Mouse (Mus musculus) heart, postnatal 0 days (tissue): ENCODE results near the gene Rbp1. TPM values are rescaled to one million over a fixed set of nuclear protein-coding genes. Genes with fewer than 3 reads are reported as not detected.

Experiments
- ATAC-seq: fragments of 200-750 bp; cut with Nextera tagmentation; 2 replicates; pipeline ENCODE4 v1.8.0; 2017; ENCODE audit warnings: low read depth, moderate number of reproducible peaks, moderate library complexity; ENCODE audit not compliant: insufficient read depth
- DNase-seq: peaks from one replicate; pipeline ENCODE4 v3.0.0-alpha.2; 2016; ENCODE audit warnings: low spot score
- H3K27ac ChIP-seq: fragments of 300-500 bp; sonication (generic); 2 replicates; pipeline ENCODE4 v1.5.1; 2014; ENCODE audit warnings: low read depth, mild to moderate bottlenecking
- H3K27me3 ChIP-seq: fragments of 300-500 bp; sonication (generic); 2 replicates; pipeline ENCODE4 v1.6.1; 2014; ENCODE audit warnings: low read length, mixed read lengths; ENCODE audit not compliant: control insufficient read depth, insufficient read depth
- H3K36me3 ChIP-seq: fragments of 300-500 bp; sonication (generic); replicated peaks from 2 replicates; pipeline ENCODE4 v1.6.1; 2014; ENCODE audit warnings: low read length, mixed read lengths; ENCODE audit not compliant: control insufficient read depth, insufficient read depth
- H3K4me1 ChIP-seq: fragments of 300-500 bp; sonication (generic); 2 replicates; pipeline ENCODE4 v1.6.1; 2014; ENCODE audit warnings: antibody characterized with exemption; ENCODE audit not compliant: control insufficient read depth, insufficient read depth
- H3K4me2 ChIP-seq: fragments of 300-500 bp; sonication (generic); 2 replicates; pipeline ENCODE4 v1.6.1; 2014; ENCODE audit warnings: low read depth, mild to moderate bottlenecking, low read length, moderate library complexity
- H3K4me3 ChIP-seq: fragments of 300-500 bp; sonication (generic); 2 replicates; pipeline ENCODE4 v1.5.1; 2014; ENCODE audit warnings: low read depth, low read length
- H3K9ac ChIP-seq: fragments of 300-500 bp; sonication (generic); replicated peaks from 2 replicates; pipeline ENCODE4 v1.6.1; 2014; ENCODE audit warnings: low read depth, low read length, mixed read lengths
- H3K9me3 ChIP-seq: fragments of 300-500 bp; sonication (generic); replicated peaks from 2 replicates; pipeline ENCODE4 v1.6.1; 2016; ENCODE audit warnings: low read length; ENCODE audit not compliant: control insufficient read depth
- CTCF ChIP-seq: IDR thresholded peaks from 2 replicates; pipeline ENCODE4 v1.5.1; 2016; ENCODE audit warnings: antibody characterized with exemption, control low read depth, low read depth
- EP300 ChIP-seq: IDR thresholded peaks from 2 replicates; pipeline ENCODE4 v1.6.1; 2016; ENCODE audit warnings: antibody characterized with exemption, low read depth
- WGBS: fragments of 180-500 bp; shearing (Covaris S2); extraction: QIAGEN DNeasy Blood & Tissue Kit; methylation state at CpG from one replicate; pipeline ENCODE4 v1.1.7; 2014; 5-methylcytosine and 5-hydroxymethylcytosine counted together
- polyA plus RNA-seq: library from polyadenylated mRNA; unstranded; fragments of >200 nt; fragmentation: Nextera tagmentation; extraction: Ambion mirVana; gene quantifications from 2 replicates; pipeline ENCODE4 v1.2.1, GENCODE M21; 2015
- total RNA-seq: library from RNA; depleted of rRNA; stranded (reverse); fragments of >200 nt; gene quantifications from 2 replicates; pipeline ENCODE4 v1.2.3, GENCODE M21; 2014; ENCODE audit warnings: low replicate concordance; rRNA removed

The Rbp1 gene
- total RNA-seq (10.7 and 14.2 TPM in 2 replicates), polyA plus RNA-seq (36.9 and 39.1 TPM in 2 replicates)

GRCm38 (mm10) chr9:98422656-98423055, at the start of gene Rbp1:
Rbp1 (plus strand) TSS chr9:98422961.
- TF ChIP-seq EP300, result no peak
- no peak for TF ChIP-seq CTCF
- H3K9me3 ChIP-seq, result no peaks in the 10 kb centered on the region
- H3K27ac ChIP-seq, result no peak within 1 kb of the TSS
- no peaks in the 10 kb centered on the region for H3K27me3 ChIP-seq
- H3K4me3 ChIP-seq, result no peak within 1 kb of the TSS
- no peak within 1 kb of the TSS for H3K9ac ChIP-seq
- no peak within 1 kb of the TSS for H3K4me2 ChIP-seq
- DNase-seq (no peak), ATAC-seq (no peak)
- 71% methylated on average over 5 of the region's 5 CpGs for WGBS
- H3K4me1 ChIP-seq, result 0 out of 2 replicates have a peak, but pooled peaks cover 5% of the 10 kb centered on the region
- H3K36me3 ChIP-seq, result no peaks in the 10 kb centered on the region

- no peak for TF ChIP-seq CTCF
Observed at GRCm38 (mm10) chr9:98373358-98373757, 49.4 kb upstream of the Rbp1 start.

GRCm38 (mm10) chr9:98374897-98375296, 47.9 kb upstream of the Rbp1 start:
- no peaks in the 10 kb centered on the region for H3K27me3 ChIP-seq
- WGBS, result 79% methylated on average over 11 of the region's 11 CpGs
- H3K4me3 ChIP-seq, result no peak overlapping the region
- H3K27ac ChIP-seq, result no peak overlapping the region
- TF ChIP-seq CTCF (no peak), EP300 (no peak)
- no peak overlapping the region for H3K4me2 ChIP-seq
- H3K4me1 ChIP-seq, result no peaks in the 10 kb centered on the region
- DNase-seq (no peak), ATAC-seq (no peak)
- H3K36me3 ChIP-seq, result no peaks in the 10 kb centered on the region
- H3K9ac ChIP-seq, result no peak overlapping the region
- H3K9me3 ChIP-seq, result no peaks in the 10 kb centered on the region

More at GRCm38 (mm10) chr9:98373358-98373757, 49.4 kb upstream of the Rbp1 start:
- Histone ChIP-seq H3K36me3 (no peaks in the 10 kb centered on the region), H3K9me3 (no peaks in the 10 kb centered on the region), H3K9ac (no peak overlapping the region), H3K4me2 (no peak overlapping the region), H3K4me3 (no peak overlapping the region), H3K27ac (no peak overlapping the region), H3K27me3 (no peaks in the 10 kb centered on the region), H3K4me1 (no peaks in the 10 kb centered on the region)
- no peak for DNase-seq
- ATAC-seq, result no peak
- WGBS, result 88% methylated on average over 5 of the region's 5 CpGs

GRCm38 (mm10) chr9:98375329-98376170, 47.2 kb upstream of the Rbp1 start:
- no peak for ATAC-seq
- H3K9ac ChIP-seq, result no peak overlapping the region
- no peaks in the 10 kb centered on the region for H3K27me3 ChIP-seq
- H3K9me3 ChIP-seq, result no peaks in the 10 kb centered on the region
- DNase-seq, result no peak
- no peak overlapping the region for H3K27ac ChIP-seq
- 68% methylated on average over 5 of the region's 5 CpGs for WGBS
- no peak overlapping the region for H3K4me3 ChIP-seq
- TF ChIP-seq CTCF (no peak), EP300 (no peak)
- H3K4me2 ChIP-seq, result no peak overlapping the region
- H3K36me3 ChIP-seq, result no peaks in the 10 kb centered on the region
- no peaks in the 10 kb centered on the region for H3K4me1 ChIP-seq

GRCm38 (mm10) chr9:98379736-98380135, 43.0 kb upstream of the Rbp1 start:
- ATAC-seq, result no peak
- 76% methylated on average over 4 of the region's 4 CpGs for WGBS
- TF ChIP-seq EP300 (no peak), CTCF (no peak)

GRCm38 (mm10) chr9:98380593-98380992, 42.2 kb upstream of the Rbp1 start:
- DNase-seq (no peak), ATAC-seq (no peak)
- Histone ChIP-seq H3K27ac (no peak overlapping the region), H3K4me2 (no peak overlapping the region), H3K36me3 (no peaks in the 10 kb centered on the region), H3K4me3 (no peak overlapping the region), H3K9me3 (no peaks in the 10 kb centered on the region), H3K4me1 (no peaks in the 10 kb centered on the region), H3K9ac (no peak overlapping the region), H3K27me3 (no peaks in the 10 kb centered on the region)
- WGBS, result 87% methylated on average over 9 of the region's 9 CpGs
- TF ChIP-seq CTCF (no peak), EP300 (no peak)

More at GRCm38 (mm10) chr9:98379736-98380135, 43.0 kb upstream of the Rbp1 start:
- Histone ChIP-seq H3K4me3 (no peak overlapping the region), H3K9me3 (no peaks in the 10 kb centered on the region), H3K9ac (no peak overlapping the region), H3K4me2 (no peak overlapping the region), H3K27me3 (no peaks in the 10 kb centered on the region), H3K36me3 (no peaks in the 10 kb centered on the region), H3K27ac (no peak overlapping the region), H3K4me1 (no peaks in the 10 kb centered on the region)
- DNase-seq, result no peak
